Mouse (Mus musculus) stomach, postnatal 0 days (tissue): ENCODE measurements around the gene Saxo2.

Experiments
- CTCF ChIP-seq: IDR thresholded peaks from 2 replicates; pipeline ENCODE4 v1.5.1; 2016; ENCODE audit warnings: antibody characterized with exemption, low read depth, mild to moderate bottlenecking, moderate library complexity
- EP300 ChIP-seq: optimal IDR thresholded peaks from 2 replicates; pipeline ENCODE3; 2016; ENCODE audit warnings: antibody characterized with exemption

DNA sequence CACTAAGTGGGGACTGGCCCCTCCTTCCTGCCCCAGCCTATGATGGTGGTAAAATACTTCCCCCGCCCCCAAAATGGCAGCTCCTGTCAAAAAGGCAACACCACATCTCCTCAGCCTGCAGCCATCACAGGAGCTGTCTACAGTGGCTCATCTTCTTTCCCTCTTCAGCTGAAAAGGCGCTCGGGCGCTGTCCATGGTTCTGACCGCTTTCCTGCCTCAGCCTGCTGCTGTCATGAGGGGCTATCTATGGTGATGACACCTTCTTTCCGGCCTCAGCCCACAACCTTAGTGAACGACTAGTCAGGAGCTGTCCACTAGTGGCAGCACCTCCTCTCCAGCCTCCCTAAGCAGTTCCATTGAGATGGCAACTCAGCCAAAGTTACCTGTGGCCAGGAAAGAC, 23.0 kb downstream of the Saxo2 start:
- TF ChIP-seq CTCF: no peak
- TF ChIP-seq EP300: no peak
